Mouse (Mus musculus) lung, postnatal 25 days (tissue): ENCODE measurements around the gene Plau.

Experiments used
- DNase-seq: peaks from one replicate; pipeline ENCODE4 v3.0.0; 2022; ENCODE audit warnings: low spot score

Gene Plau

GRCm38 (mm10) chr14:20844671-20845576 lies 8.5 kb downstream of the Plau start:
- DNase-seq, result no peak

GRCm38 (mm10) chr14:20845577-20846088 lies 9.2 kb downstream of the Plau start:
- peak; percentile 58 for DNase-seq

- DNase-seq, result peak; percentile 29
These were observed 9.8 kb downstream of the Plau start for GRCm38 (mm10) chr14:20846214-20846613.

- no peak for DNase-seq
These were observed 11.2 kb downstream of the Plau start for GRCm38 (mm10) chr14:20847637-20848129.

GRCm38 (mm10) chr14:20849753-20850152 lies 13.3 kb downstream of the Plau start:
- DNase-seq, result no peak

- DNase-seq, result no peak
These were observed 14.0 kb downstream of the Plau start for GRCm38 (mm10) chr14:20850498-20850897.

- DNase-seq, result no peak
These were observed 15.3 kb downstream of the Plau start for GRCm38 (mm10) chr14:20851776-20852175.

- no peak for DNase-seq
These were observed 24.7 kb downstream of the Plau start for GRCm38 (mm10) chr14:20861152-20861551.

GRCm38 (mm10) chr14:20861559-20861958 lies 25.1 kb downstream of the Plau start:
- DNase-seq, result no peak

GRCm38 (mm10) chr14:20863306-20864065 lies 27.0 kb downstream of the Plau start:
- DNase-seq, result no peak

- no peak for DNase-seq
These were observed 27.7 kb downstream of the Plau start for GRCm38 (mm10) chr14:20864192-20864591.

GRCm38 (mm10) chr14:20865604-20866003 lies 29.1 kb downstream of the Plau start:
- peak; percentile 26 for DNase-seq

GRCm38 (mm10) chr14:20866365-20866764 lies 29.9 kb downstream of the Plau start:
- DNase-seq, result no peak

GRCm38 (mm10) chr14:20870110-20870509 lies 33.6 kb downstream of the Plau start:
- no peak for DNase-seq

GRCm38 (mm10) chr14:20871495-20871894 lies 35.0 kb downstream of the Plau start:
- DNase-seq, result peak; percentile 63

GRCm38 (mm10) chr14:20873307-20873706 lies 36.8 kb downstream of the Plau start:
- peak; percentile 85 for DNase-seq

GRCm38 (mm10) chr14:20873931-20874330 lies 37.5 kb downstream of the Plau start:
- no peak for DNase-seq

- DNase-seq, result no peak
These were observed 48.2 kb downstream of the Plau start for GRCm38 (mm10) chr14:20884691-20885090.

GRCm38 (mm10) chr14:20885091-20885888 lies 48.8 kb downstream of the Plau start:
- peak; percentile 85 for DNase-seq

- DNase-seq, result peak; percentile 57
These were observed 49.8 kb downstream of the Plau start for GRCm38 (mm10) chr14:20886266-20886665.

GRCm38 (mm10) chr14:20887541-20888085 lies 51.2 kb downstream of the Plau start:
- DNase-seq, result no peak
